Mouse (Mus musculus) ES-Bruce4 (cell line): ENCODE measurements around the gene Maneal.

ENCODE experiments used
- CTCF ChIP-seq: IDR thresholded peaks from one replicate; pipeline ENCODE4 v1.8.1; 2011; ENCODE audit warnings: low read depth, low read length
- EP300 ChIP-seq: IDR thresholded peaks from 2 replicates; pipeline ENCODE4 v1.6.1; 2011; ENCODE audit warnings: low read depth, low read length; ENCODE audit not compliant: insufficient read depth
- POLR2A ChIP-seq: IDR thresholded peaks from one replicate; pipeline ENCODE4 v1.8.1; 2011; ENCODE audit warnings: low read length; ENCODE audit not compliant: insufficient read depth

DNA sequence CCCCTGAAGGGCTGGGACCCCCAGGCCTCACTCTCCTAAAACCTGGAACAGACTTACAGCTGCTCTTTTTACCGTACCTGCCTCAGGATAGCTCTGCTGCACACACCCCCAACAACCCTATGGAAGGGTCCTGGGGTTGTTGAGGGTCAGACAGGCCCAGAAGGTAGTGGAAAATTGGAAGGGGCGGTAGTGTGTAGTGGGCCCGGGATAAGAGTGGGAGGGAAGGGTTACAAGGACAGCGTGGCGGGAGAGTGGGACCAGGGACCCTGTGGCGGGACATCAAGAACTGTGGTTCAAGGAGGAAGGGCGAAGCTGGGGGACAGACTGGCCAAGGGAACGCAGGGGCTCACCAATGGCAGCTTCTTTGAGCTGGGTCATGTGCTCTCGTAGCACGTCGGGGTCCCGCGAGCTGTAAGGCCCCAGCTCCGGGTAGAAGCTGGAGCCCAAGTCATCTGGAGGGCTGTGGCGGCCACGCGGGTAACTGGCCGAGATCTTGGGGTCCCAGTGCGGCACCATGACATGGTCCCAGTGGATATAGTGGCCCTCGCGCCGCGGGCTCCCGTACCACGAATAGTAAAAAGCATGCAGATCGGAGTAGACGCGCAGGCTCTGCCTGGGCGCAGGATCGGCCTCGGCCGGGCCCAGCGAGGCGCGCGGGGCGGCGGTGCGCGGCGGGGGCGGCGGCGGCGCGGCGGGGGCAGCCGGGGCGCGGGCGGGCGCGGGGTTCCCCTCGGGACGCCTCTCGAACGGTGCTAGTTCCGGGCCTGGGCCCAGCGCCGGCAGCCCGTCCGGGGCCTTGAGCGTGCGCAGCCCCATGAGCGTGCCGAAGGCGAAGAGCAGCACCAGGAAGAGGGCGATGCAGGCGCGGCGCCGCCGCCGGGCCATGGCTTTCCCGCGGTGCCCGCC lies at the start of gene Maneal:
- no peak for TF ChIP-seq CTCF
- no peak for TF ChIP-seq POLR2A
- no peak for TF ChIP-seq EP300
